Mouse (Mus musculus) embryonic fibroblast, embryonic 13.5 days (primary cell): ENCODE results near the gene Fbxl13.

Experiments
- CTCF ChIP-seq: IDR thresholded peaks from 2 replicates; pipeline ENCODE4 v1.5.1; 2011; ENCODE audit warnings: mild to moderate bottlenecking, control low read depth, low read length, moderate library complexity, borderline replicate concordance; ENCODE audit not compliant: insufficient read depth
- POLR2A ChIP-seq: IDR thresholded peaks from 2 replicates; pipeline ENCODE4 v1.6.1; 2011; ENCODE audit warnings: low read depth, mild to moderate bottlenecking, control low read depth, low read length, moderate library complexity

DNA sequence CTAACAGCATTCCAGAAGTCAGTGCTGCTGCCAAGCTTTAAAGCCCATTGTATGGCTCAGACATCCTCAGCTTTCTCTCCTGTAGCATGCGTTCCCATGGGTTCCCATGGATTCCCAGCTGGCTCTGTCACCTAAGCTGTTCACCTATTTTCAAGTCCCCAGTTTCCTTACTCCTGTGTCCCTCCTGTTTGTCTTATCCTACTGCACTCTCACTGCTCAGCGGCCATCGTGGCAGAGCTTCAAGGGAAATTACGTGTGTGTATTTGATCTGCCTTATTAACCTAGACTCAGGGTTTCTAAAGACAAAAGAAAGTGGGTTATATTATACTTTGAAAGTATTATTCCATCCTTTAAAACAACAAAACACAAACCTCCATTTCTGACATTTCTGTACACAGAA lies 156.3 kb downstream of the Fbxl13 start:
- TF ChIP-seq POLR2A (no peak), CTCF (no peak)
